Mouse (Mus musculus) B cell, adult 62 days (primary cell): ENCODE results near the gene Olfr1294. TPM values are rescaled to one million over a fixed set of nuclear protein-coding genes. Genes with fewer than 3 reads are reported as not detected.

Experiments used
- total RNA-seq: library from RNA; stranded (reverse); gene quantifications from 4 replicates; pipeline ENCODE4 v1.2.4, GENCODE M21; 2023

Gene Olfr1294
- total RNA-seq: not detected in 4 replicates

DNA sequence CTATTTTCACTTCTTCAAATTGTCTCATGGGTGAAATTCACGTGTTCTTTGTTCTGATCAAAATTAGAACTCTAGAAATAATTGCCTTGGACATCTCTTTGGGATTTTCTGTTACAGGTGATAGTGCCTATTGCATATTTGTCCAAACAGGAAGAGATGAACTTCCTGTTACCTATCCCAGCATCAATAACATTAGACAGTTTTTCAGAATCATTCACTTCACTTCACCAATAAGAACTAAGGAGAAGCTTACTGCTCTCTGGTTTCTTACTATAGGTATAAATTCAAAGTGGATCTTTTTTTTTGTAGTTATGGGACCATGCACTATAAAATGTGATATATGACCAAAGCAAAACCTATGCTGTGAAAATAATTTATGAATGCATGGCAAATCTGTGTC lies at the start of gene Olfr1294:
Gene Olfr1294 (minus strand): TSS at position 101 of the 400 bp plus-strand sequence.

DNA sequence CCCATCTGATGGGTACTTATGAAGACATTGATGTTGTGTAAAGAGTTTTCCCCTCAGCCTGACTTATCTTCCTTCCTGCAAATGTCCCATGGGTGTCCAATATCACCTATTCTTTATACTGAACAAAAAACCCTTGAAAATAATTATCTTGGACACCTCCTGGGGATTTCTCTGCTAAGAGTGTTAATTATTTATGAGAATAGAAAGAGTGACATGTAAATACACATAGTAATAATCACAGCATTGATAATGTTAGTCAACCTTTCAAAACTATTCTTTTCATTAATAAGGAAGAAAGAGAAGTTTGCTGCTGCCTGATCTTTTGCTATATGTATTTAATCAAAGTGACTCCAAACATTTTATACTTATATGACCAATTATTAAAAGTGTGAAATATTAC lies 29.5 kb upstream of the Olfr1294 start, which contains the start of gene Olfr1295:
Gene Olfr1295 (minus strand): TSS at position 101 of the 400 bp plus-strand sequence.

DNA sequence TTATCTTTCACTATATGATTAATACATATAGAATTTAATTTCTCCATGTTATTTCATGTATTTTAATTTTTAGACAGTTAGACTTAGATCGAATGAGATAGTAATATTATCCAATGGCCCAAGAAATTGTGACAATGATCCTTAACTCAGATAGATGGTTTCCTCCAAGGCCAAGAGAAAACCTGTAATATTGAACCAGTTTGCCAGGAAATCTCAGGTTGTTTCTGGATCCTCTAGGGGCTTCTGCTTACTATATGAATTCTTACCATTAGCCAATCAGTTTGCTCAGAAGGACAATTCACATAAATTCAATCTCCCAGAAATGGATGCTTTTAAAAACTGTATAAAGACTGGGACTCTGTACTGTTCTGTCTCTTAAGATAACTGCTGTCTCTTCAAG lies 15.2 kb downstream of the Olfr1294 start, which contains the start of gene Olfr1293-ps:
Gene Olfr1293-ps (plus strand): TSS at position 301 of the 400 bp plus-strand sequence.

DNA sequence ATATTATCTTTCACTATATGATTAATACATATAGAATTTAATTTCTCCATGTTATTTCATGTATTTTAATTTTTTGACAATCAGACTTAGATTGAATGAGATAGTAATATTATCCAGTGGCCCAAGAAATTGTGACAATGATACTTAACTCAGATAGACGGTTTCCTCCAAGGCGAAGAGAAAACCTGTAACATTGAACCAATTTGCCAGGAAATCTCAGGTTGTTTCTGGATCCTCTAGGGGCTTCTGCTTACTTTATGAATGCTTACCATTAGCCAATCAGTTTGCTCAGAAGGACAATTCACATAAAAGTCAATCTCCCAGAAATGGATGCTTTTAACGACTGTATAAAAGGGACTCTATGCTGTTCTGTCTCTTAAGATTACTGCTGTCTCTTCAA lies 43.2 kb downstream of the Olfr1294 start, which contains the start of gene Olfr1291-ps1:
Gene Olfr1291-ps1 (plus strand): TSS at position 301 of the 400 bp plus-strand sequence.

GRCm38 (mm10) chr2:111493729-111494128 lies 46.4 kb downstream of the Olfr1294 start, which contains the start of gene Olfr1290:
Gene Olfr1290, minus strand, starts transcription at chr2:111493829.

Other genes starting within 250 kb of the Olfr1294 start
- gene Olfr1279, start 239.7 kb downstream of the Olfr1294 start, total RNA-seq: not detected in 4 replicates
- not detected in 4 replicates for gene Olfr1280, start 226.3 kb downstream of the Olfr1294 start, total RNA-seq
- gene Olfr1281, start 213.8 kb downstream of the Olfr1294 start, total RNA-seq: not detected in 4 replicates
- gene Olfr1282, start 204.2 kb downstream of the Olfr1294 start, total RNA-seq: not detected in 4 replicates
- gene Olfr1283, start 173.5 kb downstream of the Olfr1294 start, total RNA-seq: not detected in 4 replicates
- not detected in 4 replicates for gene Olfr1284, start 164.8 kb downstream of the Olfr1294 start, total RNA-seq
- gene Olfr1286, start 117.2 kb downstream of the Olfr1294 start, total RNA-seq: not detected in 4 replicates
- gene Olfr1287, start 91.1 kb downstream of the Olfr1294 start, total RNA-seq: not detected in 4 replicates
- gene Olfr1288, start 66.2 kb downstream of the Olfr1294 start, total RNA-seq: not detected in 4 replicates
- not detected in 4 replicates for gene Olfr1289, start 59.5 kb downstream of the Olfr1294 start, total RNA-seq
- not detected in 4 replicates for gene Olfr1290, start 46.5 kb downstream of the Olfr1294 start, total RNA-seq
- not detected in 4 replicates for gene Olfr1291-ps1, start 43.1 kb downstream of the Olfr1294 start, total RNA-seq
- gene Olfr1293-ps, start 15.1 kb downstream of the Olfr1294 start, total RNA-seq: not detected in 4 replicates
- gene Olfr1295, start 29.4 kb upstream of the Olfr1294 start, total RNA-seq: not detected in 4 replicates
- gene Olfr1297, start 86.2 kb upstream of the Olfr1294 start, total RNA-seq: not detected in 4 replicates
- gene Olfr1298, start 108.9 kb upstream of the Olfr1294 start, total RNA-seq: not detected in 4 replicates
- not detected in 4 replicates for gene Olfr1299, start 121.1 kb upstream of the Olfr1294 start, total RNA-seq
- not detected in 4 replicates for gene Olfr1301, start 210.7 kb upstream of the Olfr1294 start, total RNA-seq
- gene Olfr1302, start 237.1 kb upstream of the Olfr1294 start, total RNA-seq: not detected in 4 replicates